Mouse (Mus musculus) CD8-positive naive resting alpha-beta T cell, adult 2 months (primary cell): ENCODE measurements around the gene Trappc3l.
"Not testable (repeated sequence)": the region's sequence is repeated elsewhere in the genome, so short reads cannot be mapped to it uniquely, and the experiment has no call there.

Experiments used
- DNase-seq, 2 experiments: peaks; one replicate each; pipeline ENCODE4 v3.0.0; 2022; ENCODE audit warnings: low read depth in 2 of 2, low spot score in 2 of 2

The Trappc3l gene

GRCm38 (mm10) chr10:34037401-34037800 lies at the start of gene Trappc3l:
Gene Trappc3l, plus strand, starts transcription at chr10:34037597.
- DNase-seq = no peak

GRCm38 (mm10) chr10:33996686-33997085 lies 40.7 kb upstream of the Trappc3l start:
- not testable (repeated sequence) for DNase-seq

GRCm38 (mm10) chr10:33998397-33998796 lies 39.0 kb upstream of the Trappc3l start:
- no peak for DNase-seq

- no peak for DNase-seq
Measured at GRCm38 (mm10) chr10:34012581-34012980, 24.8 kb upstream of the Trappc3l start.

DNA sequence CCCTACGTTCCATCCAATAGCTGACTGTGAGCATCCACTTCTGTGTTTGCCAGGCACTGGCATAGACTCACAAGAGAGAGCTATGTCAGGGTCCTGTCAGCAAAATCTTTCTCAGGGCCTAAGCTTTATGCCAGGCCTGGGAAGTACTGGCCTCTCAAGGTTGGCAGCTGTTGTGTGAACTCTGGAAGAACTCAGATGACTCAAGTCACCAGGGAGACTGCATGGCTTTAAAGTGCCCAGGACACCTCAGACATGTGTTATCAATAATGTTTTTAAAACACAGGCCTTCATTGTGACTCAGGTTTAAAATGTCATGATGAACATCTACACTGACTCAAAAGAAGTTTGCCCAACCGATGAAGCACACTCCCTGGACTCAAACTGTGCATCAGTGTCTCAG lies 24.2 kb upstream of the Trappc3l start:
- no peak for DNase-seq

DNA sequence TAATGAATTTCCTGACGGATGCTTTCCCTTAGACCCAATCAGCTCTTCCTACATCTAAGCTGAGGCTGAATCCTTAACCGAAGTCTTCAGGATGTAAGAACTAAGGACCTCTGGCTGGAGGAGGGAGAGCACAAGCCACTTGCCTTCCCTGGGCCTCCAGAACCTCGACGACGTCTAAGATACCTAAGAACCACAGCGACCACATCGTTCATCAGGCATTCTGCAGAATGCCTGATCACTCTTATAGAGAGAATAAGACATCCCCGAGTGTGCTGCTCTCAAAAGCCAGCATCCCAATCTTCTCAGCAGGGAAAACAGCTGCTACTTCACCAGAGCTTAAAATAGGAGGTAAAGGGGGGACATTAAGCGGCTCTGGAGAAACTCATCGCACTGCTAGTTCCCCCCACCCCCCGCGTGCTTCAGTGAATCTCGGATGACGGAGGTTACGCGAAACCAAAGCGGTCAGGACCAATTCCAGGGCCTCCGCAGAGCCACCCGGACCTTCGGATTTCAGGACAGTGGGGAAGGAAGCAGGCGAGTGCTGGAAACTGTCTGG lies 18.6 kb upstream of the Trappc3l start:
- no peak for DNase-seq

DNA sequence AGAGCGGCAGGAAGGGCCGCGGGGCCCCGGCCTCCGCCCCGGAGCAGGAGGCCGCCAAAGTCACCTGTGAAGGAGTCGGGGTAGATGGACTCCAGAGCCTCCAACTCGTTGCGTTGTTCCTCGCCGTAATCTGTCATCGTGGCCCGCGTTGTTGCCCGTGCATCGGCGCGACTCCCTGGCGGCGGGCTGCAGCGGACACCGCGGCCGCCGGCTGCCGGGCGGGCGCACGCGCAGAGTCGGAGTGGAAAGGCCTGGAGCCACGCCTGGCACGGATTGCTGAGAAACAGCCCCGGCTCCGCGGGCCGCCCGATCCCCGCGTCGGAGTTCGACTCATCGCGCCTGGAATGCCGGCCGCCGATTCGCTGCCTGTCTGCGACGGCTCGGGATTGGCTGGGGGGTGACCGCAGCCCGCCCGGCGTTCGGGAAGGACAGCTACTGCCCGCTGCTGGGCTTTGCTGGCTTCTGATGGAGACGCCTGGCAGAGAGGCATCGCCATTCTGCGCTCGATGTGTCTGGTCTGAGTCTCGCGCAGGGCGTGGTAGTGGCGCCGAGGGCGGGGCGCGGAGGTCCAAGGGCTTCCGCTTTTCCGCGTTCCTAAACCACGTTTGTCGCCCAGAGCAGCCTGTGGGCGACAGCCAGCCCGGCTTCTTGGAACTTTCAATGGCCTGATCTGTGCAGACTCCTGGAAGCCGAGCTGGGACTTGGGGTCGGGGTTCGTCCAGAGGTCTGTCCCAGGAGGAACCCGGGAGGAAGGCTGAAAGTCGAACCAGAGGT lies 17.9 kb upstream of the Trappc3l start, which contains the start of gene Rwdd1:
TSS of gene Rwdd1 (minus strand) at position 323 of the 774 bp plus-strand sequence.
- peak; percentile 95 for DNase-seq

- DNase-seq = no peak
Measured at GRCm38 (mm10) chr10:34030322-34030721, 7.1 kb upstream of the Trappc3l start.

GRCm38 (mm10) chr10:34033630-34034305 lies 3.6 kb upstream of the Trappc3l start:
- DNase-seq = peak; percentile 40 to 65

DNA sequence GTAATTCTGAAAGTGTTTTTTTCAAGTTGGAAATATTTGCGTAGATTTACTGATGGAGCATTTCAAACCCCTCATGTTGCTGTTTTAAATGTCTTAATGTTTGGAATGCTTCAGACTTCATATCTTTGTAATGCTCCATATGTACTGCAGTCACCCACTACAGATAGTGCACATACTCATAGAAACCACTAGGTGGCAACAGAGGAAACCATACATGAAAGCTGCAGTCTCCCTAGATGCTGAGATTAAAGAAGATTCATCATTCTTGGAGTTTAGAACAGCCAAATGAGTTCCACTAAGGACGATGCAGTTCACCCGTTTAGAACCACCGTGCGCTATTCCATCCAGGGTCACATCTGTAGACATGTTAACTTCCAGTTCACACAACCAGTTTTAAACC lies 810 bp upstream of the Trappc3l start:
- no peak for DNase-seq

DNA sequence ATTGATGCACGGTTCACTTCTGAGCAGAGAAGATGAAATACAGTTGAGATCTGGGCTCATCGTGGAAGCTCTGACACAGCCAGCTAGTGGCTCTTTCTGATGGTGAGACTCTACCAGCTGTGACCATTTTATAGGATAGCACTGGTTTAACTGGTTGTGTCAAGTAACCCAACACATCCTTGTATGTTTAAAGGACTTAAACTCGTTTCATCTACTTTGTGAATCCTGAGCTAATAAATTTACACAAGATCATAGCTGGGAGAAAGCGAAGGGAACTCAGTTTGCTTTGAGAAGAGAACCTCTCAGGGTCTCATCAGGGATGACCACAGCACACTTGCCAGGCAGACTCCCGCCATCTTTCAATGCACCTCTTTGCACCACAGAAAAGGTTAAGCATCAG lies 6.8 kb downstream of the Trappc3l start, which contains the start of gene Calhm4:
TSS of gene Calhm4 (minus strand) at position 101 of the 400 bp plus-strand sequence.
- DNase-seq = no peak

DNA sequence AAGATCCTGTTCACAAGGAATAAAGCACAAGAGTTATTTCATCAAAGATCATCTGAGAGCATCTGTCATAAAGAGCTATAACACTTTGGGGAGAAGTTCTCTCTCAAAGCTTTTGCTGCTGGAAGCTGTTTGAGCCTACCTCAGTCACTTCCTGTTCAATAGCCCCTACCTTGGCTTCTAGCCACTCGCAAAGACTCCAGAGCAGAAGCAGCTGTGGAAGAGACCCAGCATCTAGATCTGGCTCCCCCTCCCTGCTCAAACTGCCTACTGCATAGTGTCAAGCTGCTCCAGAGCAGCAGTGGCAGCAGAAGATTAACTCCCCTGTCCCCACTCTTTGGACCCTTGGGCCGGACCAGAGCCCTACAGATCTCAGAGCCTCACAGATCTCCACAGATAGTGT lies 16.6 kb downstream of the Trappc3l start:
- DNase-seq = no peak

GRCm38 (mm10) chr10:34066591-34066990 lies 29.2 kb downstream of the Trappc3l start:
- DNase-seq = no peak

GRCm38 (mm10) chr10:34069606-34070005 lies 32.2 kb downstream of the Trappc3l start:
- DNase-seq = no peak

DNA sequence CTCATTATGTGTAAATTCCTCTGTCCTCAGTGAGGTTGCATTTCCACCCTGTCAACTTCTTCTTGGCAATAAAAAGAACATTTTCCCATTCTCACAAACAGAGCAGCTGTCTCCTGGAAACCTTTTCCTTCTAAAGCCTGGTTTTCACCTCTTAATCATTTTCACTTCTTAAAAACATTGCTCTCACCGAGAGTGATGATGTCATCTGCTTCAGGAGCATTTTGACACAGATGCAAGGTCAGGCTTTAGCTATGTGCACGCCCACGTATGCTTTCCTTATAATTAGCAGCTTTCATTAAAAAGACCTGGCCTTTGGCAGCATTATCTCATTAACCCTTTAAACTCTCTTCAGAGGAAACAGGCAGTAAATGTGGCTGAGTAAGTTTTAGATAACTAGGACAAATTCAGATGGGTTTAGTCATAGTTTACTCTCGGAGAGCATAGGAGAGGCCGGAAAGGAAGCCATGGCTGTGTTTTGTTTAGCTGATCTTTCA lies 33.6 kb downstream of the Trappc3l start:
- DNase-seq = no peak

GRCm38 (mm10) chr10:34071650-34072049 lies 34.3 kb downstream of the Trappc3l start:
- DNase-seq = no peak

DNA sequence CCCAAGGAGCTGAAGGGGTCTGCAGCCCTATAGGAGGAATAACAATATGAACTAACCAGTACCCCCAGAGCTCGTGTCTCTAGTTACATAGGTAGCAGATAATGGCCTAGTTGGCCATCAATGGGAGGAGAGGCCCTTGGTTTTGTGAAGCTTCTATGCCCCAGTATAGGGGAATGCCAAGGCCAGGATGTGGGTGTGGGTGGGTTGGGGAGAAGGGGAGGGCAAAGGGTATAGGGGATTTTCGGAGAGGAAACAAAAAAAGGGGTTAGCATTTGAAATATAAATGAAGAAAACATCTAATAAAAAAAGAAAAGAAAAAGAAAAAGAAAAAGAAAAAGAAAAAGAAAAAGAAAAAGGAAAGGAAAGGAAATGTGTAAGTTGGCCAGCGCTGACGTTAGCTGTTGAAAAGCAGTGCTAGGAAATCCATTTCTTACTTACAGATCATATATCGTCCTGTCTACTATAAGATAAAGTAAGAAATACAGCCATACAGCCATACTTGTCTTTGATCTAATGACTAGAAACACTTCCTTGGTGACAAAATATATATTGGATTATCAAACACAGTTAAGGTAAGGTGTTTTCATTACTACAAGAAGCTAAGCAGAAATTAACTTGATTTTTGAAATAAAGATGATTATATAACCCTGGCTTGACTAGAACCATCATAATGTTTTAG lies 37.3 kb downstream of the Trappc3l start:
- DNase-seq = no peak

- no peak for DNase-seq
Measured at GRCm38 (mm10) chr10:34086514-34086913, 49.1 kb downstream of the Trappc3l start.

DNA sequence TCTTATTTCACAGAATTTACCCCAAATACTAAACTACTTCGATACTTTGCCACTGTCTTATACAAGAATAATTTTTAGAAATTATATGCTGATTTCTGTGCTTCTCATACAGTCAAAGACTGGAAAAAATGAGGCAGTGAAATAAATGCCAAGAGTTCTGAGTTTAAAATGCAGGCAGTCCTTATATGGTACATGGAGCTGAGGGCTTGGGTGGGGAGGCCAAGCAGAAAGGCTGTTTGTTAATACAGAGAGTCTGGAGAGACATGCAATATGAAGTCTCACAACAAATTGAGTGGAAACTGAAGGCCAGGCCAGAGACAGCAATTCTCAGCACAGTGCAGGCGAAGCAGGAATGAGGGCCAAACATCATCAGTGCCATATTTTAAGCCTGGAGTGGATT lies 51.1 kb downstream of the Trappc3l start:
- DNase-seq = no peak

DNA sequence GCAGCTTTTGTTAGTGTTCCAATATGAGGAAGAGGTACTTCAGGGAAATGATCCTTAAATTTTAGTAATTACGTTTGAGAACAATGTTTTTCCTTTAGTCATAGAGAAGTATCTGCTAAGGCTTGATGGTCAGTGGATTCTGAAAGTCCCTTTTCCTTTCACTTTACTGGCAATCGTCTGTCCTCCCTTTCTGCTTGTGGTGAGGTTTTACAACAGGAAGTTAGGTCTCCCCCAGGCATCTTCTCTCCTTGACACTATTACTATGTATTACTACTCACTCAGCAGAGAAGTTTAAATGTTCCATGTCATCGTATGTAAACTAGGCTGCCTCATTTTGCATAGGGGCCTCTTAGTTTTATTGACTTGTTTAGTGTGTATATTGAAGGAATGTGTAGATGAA lies 52.1 kb downstream of the Trappc3l start:
- no peak for DNase-seq

GRCm38 (mm10) chr10:34090481-34090880 lies 53.1 kb downstream of the Trappc3l start:
- DNase-seq = no peak
